ENCODE assay signal across 20 mouse cellular contexts in the genomic region with DNA sequence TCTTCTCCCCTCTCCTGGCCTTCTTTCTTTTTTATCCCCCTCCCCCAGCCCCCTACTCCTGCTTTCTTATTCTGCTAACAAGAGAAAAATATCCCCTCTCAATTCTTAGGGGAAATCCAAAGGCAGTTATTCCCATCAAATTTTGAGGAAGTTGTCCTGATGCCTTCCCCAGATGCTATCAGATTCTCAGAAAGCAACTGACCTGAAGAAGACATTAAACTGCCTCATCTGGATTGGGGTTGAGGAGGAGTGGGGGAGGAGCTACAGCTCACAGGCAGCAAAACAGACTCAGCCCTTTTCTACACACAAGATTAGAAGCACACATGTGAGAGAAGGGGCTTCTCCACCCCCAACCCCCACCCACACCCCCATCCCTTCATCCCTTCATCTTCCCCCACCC.
"Had no signal": no experiment of that assay in that cellular context is flagged by ENCODE, and none has a peak within 500 bp of the region (broad histone marks: within the 10 kb centered on the region; RNA-seq: fewer than 3 reads in every experiment).

No protein-coding gene starts in this region.

- H3K9me3 ChIP-seq: limb, embryonic 13.5 days; midbrain, embryonic 15.5 days; neural tube, embryonic 12.5 days; neural tube, embryonic 15.5 days had no signal

- H3K36me3 ChIP-seq: limb, embryonic 13.5 days; midbrain, embryonic 15.5 days; neural tube, embryonic 12.5 days; neural tube, embryonic 15.5 days had no signal

- H3K27me3 ChIP-seq: limb, embryonic 13.5 days; midbrain, embryonic 15.5 days; neural tube, embryonic 12.5 days; neural tube, embryonic 15.5 days had no signal

- H3K9ac ChIP-seq: limb, embryonic 13.5 days; liver, embryonic 14.5 days; liver, postnatal 0 days; lung, embryonic 14.5 days; midbrain, embryonic 15.5 days; neural tube, embryonic 12.5 days; neural tube, embryonic 15.5 days had no signal

- H3K27ac ChIP-seq: left cerebral cortex, adult 2 months; liver, embryonic 14.5 days; macrophage; midbrain, embryonic 15.5 days; neural tube, embryonic 12.5 days; neural tube, embryonic 15.5 days had no signal

- H3K4me1 ChIP-seq: midbrain, embryonic 15.5 days had no signal

- DNase-seq: kidney, adult 2 months; kidney, postnatal 10 days; kidney, postnatal 36 days; layer of hippocampus, postnatal 36 days; liver, postnatal 0 days; lung, embryonic 14.5 days; right cerebral cortex, adult 18-20 months; right cerebral cortex, postnatal 14 days; spleen, adult 18-20 months; thymus, adult 18-20 months; thymus, postnatal 36 days had no signal

- H3K4me3 ChIP-seq: left cerebral cortex, adult 2 months; limb, embryonic 13.5 days; midbrain, embryonic 15.5 days; neural tube, embryonic 12.5 days; neural tube, embryonic 15.5 days had no signal

- ATAC-seq: liver, postnatal 0 days; lung, postnatal 0 days; midbrain, embryonic 15.5 days had no signal

- H3K4me2 ChIP-seq: limb, embryonic 13.5 days; lung, embryonic 14.5 days; midbrain, embryonic 11.5 days; midbrain, embryonic 15.5 days; neural tube, embryonic 12.5 days; neural tube, embryonic 15.5 days had no signal
